Mouse (Mus musculus): ENCODE measurements around the gene Pdzd9. TPM values are rescaled to one million over a fixed set of nuclear protein-coding genes. Genes with fewer than 3 reads are reported as not detected.
A peak's percentile ranks its signal among the peaks of the same experiment; 100 is the strongest.

Gene Pdzd9
- polyA plus RNA-seq, 1 experiment = not detected

DNA sequence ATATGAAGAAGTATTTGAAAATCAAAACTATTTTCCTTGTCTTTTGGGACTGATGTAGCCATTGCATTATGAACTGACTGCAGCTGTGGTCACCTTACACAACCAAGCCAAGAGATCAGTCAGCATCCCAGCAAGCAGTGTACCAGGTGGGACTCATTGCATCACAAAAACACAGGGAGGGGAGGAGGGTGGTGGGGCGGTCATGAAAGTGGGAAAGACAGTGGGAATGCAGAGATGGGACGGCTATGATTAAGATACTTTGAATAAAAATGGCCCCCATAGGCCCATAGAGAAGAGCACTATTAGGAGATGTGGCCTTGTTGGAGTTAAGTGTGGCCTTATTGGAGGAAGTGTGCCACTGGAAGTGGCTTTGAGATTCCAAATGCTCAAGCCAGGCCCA, 26.2 kb upstream of the Pdzd9 start:
- Histone ChIP-seq H3K27me3 (ENCODE audit: control insufficient read depth, insufficient read depth, low read length) (no peaks in the 10 kb centered on the region), H3K4me3 (ENCODE audit: control insufficient read depth, insufficient read depth, low read length) (no peak overlapping the region), H3K4me1 (replicated peaks; ENCODE audit: control insufficient read depth, insufficient read depth, low read length) (peaks cover 16% of the 10 kb centered on the region), H3K27ac (ENCODE audit: control insufficient read depth, insufficient read depth, low read length) (no peak overlapping the region), H3K36me3 (ENCODE audit: control insufficient read depth, insufficient read depth, low read length) (no peaks in the 10 kb centered on the region)
- TF ChIP-seq CTCF (IDR thresholded peaks at IDR 0.05; ENCODE audit: borderline replicate concordance, control insufficient read depth, extremely low read depth, insufficient read depth, low read length, poor library complexity) = no peak
- DNase-seq = no peak
- WGBS = 96% methylated on average over 2 of the region's 2 CpGs

DNA sequence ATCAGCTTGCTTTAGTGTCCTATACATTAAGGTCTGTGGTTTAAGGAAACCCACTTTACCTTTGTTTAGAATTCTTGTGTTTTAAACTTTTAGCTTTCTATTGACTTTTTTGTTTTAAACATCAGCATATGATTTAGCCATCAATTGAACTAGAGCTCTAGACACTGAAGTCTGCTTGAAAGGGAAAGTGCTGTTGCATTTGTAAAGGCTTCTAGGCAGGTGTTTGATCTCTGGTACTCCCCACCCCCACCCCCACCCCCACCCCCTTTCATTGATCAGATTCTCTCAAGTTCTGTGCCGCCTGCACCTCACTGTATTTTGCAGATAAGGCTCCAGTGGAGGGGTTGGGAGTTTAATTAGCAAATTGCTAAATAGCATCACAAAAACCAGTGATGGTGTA, 25.5 kb upstream of the Pdzd9 start:
- peaks cover 16% of the 10 kb centered on the region for H3K4me1 ChIP-seq (replicated peaks; ENCODE audit: control insufficient read depth, insufficient read depth, low read length)
- no peaks in the 10 kb centered on the region for H3K27me3 ChIP-seq (ENCODE audit: control insufficient read depth, insufficient read depth, low read length)
- no peak overlapping the region for H3K27ac ChIP-seq (ENCODE audit: control insufficient read depth, insufficient read depth, low read length)
- no peaks in the 10 kb centered on the region for H3K36me3 ChIP-seq (ENCODE audit: control insufficient read depth, insufficient read depth, low read length)
- DNase-seq = no peak
- H3K4me3 ChIP-seq (ENCODE audit: control insufficient read depth, insufficient read depth, low read length) = no peak overlapping the region
- TF ChIP-seq POLR2A (IDR thresholded peaks at IDR 0.05; ENCODE audit: control insufficient read depth, extremely low read depth, insufficient read depth, low read length, poor library complexity) (no peak), CTCF (IDR thresholded peaks at IDR 0.05; ENCODE audit: borderline replicate concordance, control insufficient read depth, extremely low read depth, insufficient read depth, low read length, poor library complexity) (no peak)
- WGBS = 35% methylated on average over 1 of the region's 1 CpGs

DNA sequence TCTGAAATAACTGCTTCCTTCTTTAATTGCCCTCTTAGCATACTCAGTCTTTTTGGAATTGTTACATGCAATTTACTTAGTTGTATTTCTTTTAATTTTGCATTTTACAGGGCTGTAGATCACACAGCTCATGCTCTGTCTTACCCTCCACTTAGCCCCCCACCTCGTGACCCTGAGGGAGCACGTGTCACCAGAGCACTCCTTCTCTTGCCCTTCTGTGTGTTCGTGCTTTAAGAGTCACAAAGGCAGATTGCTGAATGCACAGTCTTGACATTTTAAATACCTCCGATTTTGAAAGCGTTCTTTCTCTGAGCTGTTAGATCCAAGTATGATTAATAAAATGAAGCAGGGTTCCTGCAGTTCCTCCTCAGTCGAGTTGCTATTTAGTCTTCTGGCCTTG, 25.1 kb upstream of the Pdzd9 start:
- no peak overlapping the region for H3K27ac ChIP-seq (ENCODE audit: control insufficient read depth, insufficient read depth, low read length)
- TF ChIP-seq POLR2A (IDR thresholded peaks at IDR 0.05; ENCODE audit: control insufficient read depth, extremely low read depth, insufficient read depth, low read length, poor library complexity) (no peak), CTCF (IDR thresholded peaks at IDR 0.05; ENCODE audit: borderline replicate concordance, control insufficient read depth, extremely low read depth, insufficient read depth, low read length, poor library complexity) (no peak)
- no peak for DNase-seq
- H3K36me3 ChIP-seq (ENCODE audit: control insufficient read depth, insufficient read depth, low read length) = no peaks in the 10 kb centered on the region
- H3K4me1 ChIP-seq (replicated peaks; ENCODE audit: control insufficient read depth, insufficient read depth, low read length) = peaks cover 16% of the 10 kb centered on the region
- no peak overlapping the region for H3K4me3 ChIP-seq (ENCODE audit: control insufficient read depth, insufficient read depth, low read length)
- H3K27me3 ChIP-seq (ENCODE audit: control insufficient read depth, insufficient read depth, low read length) = no peaks in the 10 kb centered on the region
- WGBS = 73% methylated on average over 6 of the region's 6 CpGs

DNA sequence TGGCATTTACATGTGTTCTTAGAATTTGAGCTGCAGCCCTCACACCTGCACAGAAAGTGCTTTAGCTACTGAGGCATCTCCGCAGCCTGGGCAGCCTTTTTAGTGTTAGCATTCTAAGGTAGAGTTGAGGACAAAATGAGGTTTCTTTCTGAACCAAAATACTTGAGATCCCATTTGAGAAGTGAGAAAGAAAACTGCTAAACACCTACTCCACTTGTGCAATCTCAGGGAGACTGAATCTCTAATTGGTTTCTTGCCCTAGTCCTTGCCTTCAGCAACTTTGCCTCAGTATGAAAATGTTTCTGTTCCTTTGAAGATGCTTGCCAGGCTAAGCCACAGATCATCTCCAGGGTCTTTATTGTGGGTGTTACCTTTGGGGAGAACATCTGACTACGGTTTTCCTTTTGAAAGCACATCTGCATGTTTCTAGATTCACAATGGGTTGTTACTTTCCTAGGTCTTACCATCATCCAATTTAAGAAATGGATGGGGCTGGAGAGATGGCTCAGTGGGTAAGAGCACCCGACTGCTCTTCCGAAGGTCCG, 23.8 kb upstream of the Pdzd9 start:
- peak overlapping the region; percentile 5; the same call in 1 of the 2 replicates for H3K27ac ChIP-seq (ENCODE audit: control insufficient read depth, insufficient read depth, low read length)
- no peaks in the 10 kb centered on the region for H3K27me3 ChIP-seq (ENCODE audit: control insufficient read depth, insufficient read depth, low read length)
- WGBS = 27% methylated on average over 5 of the region's 5 CpGs
- H3K4me3 ChIP-seq (ENCODE audit: control insufficient read depth, insufficient read depth, low read length) = no peak overlapping the region
- TF ChIP-seq CTCF (IDR thresholded peaks at IDR 0.05; ENCODE audit: borderline replicate concordance, control insufficient read depth, extremely low read depth, insufficient read depth, low read length, poor library complexity) (no peak), POLR2A (IDR thresholded peaks at IDR 0.05; ENCODE audit: control insufficient read depth, extremely low read depth, insufficient read depth, low read length, poor library complexity) (no peak)
- H3K36me3 ChIP-seq (ENCODE audit: control insufficient read depth, insufficient read depth, low read length) = no peaks in the 10 kb centered on the region
- DNase-seq = peak; percentile 18
- H3K4me1 ChIP-seq (replicated peaks; ENCODE audit: control insufficient read depth, insufficient read depth, low read length) = peaks cover 12% of the 10 kb centered on the region

DNA sequence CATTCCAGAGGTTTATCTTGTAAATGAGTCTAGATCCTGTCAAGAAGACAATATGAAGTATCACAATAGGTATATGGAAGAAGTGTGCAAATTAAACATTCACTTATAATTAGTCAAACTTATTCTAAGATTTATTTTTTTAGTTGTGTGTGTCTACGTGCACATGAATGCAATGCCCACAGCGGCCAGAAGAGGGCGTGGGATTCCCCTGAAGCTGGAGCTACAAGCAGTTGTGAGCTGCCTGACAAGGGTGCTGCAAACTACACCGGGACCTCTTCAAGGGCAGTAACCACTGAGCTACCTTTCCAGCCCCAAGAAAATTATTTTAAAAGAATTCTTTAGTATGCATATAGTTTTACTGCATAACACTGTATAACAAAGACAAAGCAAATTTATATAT, 20.5 kb upstream of the Pdzd9 start:
- Histone ChIP-seq H3K27ac (ENCODE audit: control insufficient read depth, insufficient read depth, low read length) (no peak overlapping the region), H3K4me1 (replicated peaks; ENCODE audit: control insufficient read depth, insufficient read depth, low read length) (peaks cover 9% of the 10 kb centered on the region), H3K4me3 (ENCODE audit: control insufficient read depth, insufficient read depth, low read length) (no peak overlapping the region), H3K27me3 (ENCODE audit: control insufficient read depth, insufficient read depth, low read length) (no peaks in the 10 kb centered on the region), H3K36me3 (ENCODE audit: control insufficient read depth, insufficient read depth, low read length) (no peaks in the 10 kb centered on the region)
- DNase-seq = peak; percentile 35
- WGBS = 89% methylated on average over 4 of the region's 4 CpGs
- no peak for TF ChIP-seq CTCF (IDR thresholded peaks at IDR 0.05; ENCODE audit: borderline replicate concordance, control insufficient read depth, extremely low read depth, insufficient read depth, low read length, poor library complexity)
- TF ChIP-seq POLR2A (IDR thresholded peaks at IDR 0.05; ENCODE audit: control insufficient read depth, extremely low read depth, insufficient read depth, low read length, poor library complexity) = no peak

DNA sequence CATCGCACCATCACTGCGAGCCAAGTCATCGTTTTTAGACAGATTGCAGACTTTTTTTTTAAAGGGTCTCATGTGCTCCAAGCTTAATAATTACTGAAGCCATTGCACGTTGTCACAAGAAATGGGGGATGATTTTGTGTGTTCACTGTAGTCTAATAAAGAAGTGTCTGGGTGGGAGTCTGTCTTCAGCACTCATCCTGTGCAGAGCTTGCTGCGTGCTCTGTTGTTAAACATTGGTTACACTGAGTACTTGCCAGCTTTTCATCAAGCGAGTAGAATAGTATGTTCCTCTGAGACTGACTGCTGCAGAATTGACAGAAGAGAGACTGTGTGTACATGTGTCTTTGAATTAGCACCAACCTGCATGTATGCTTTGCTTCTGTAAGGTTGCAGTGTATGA, 15.1 kb upstream of the Pdzd9 start:
- Histone ChIP-seq H3K4me3 (ENCODE audit: control insufficient read depth, insufficient read depth, low read length) (no peak overlapping the region), H3K36me3 (ENCODE audit: control insufficient read depth, insufficient read depth, low read length) (no peaks in the 10 kb centered on the region), H3K27ac (ENCODE audit: control insufficient read depth, insufficient read depth, low read length) (no peak overlapping the region), H3K27me3 (ENCODE audit: control insufficient read depth, insufficient read depth, low read length) (no peaks in the 10 kb centered on the region), H3K4me1 (replicated peaks; ENCODE audit: control insufficient read depth, insufficient read depth, low read length) (no peaks in the 10 kb centered on the region; the same call in 1 of the 2 replicates)
- no peak for TF ChIP-seq CTCF (IDR thresholded peaks at IDR 0.05; ENCODE audit: borderline replicate concordance, control insufficient read depth, extremely low read depth, insufficient read depth, low read length, poor library complexity)
- no peak for TF ChIP-seq POLR2A (IDR thresholded peaks at IDR 0.05; ENCODE audit: control insufficient read depth, extremely low read depth, insufficient read depth, low read length, poor library complexity)
- WGBS = 95% methylated on average over 6 of the region's 6 CpGs
- no peak for DNase-seq

DNA sequence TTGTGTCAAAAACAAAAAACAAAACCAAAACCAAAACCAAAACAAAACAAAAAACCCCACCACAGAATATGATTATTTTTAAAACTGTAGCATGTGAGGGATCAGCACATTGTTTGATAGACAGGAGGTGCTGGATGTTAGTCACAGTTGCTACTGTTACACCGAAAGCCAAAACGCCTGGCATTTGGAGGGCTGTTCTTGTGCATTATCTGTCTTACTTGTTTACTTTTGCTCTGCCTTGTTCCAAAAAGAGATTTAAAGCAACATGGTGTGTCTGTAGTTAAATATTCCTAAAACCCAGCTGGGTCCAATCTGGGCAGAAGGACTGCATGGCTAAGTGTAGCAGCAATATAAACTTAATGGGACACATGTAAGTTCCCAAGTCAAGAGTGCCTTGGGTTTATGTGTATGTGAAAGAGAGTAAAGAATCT, 14.6 kb upstream of the Pdzd9 start:
- H3K4me1 ChIP-seq (replicated peaks; ENCODE audit: control insufficient read depth, insufficient read depth, low read length) = no peaks in the 10 kb centered on the region; the same call in 1 of the 2 replicates

More for the DNA sequence above, 14.6 kb upstream of the Pdzd9 start:
- WGBS = 91% methylated on average over 2 of the region's 2 CpGs
- no peak for TF ChIP-seq CTCF (IDR thresholded peaks at IDR 0.05; ENCODE audit: borderline replicate concordance, control insufficient read depth, extremely low read depth, insufficient read depth, low read length, poor library complexity)
- no peak for TF ChIP-seq POLR2A (IDR thresholded peaks at IDR 0.05; ENCODE audit: control insufficient read depth, extremely low read depth, insufficient read depth, low read length, poor library complexity)
- Histone ChIP-seq H3K27ac (ENCODE audit: control insufficient read depth, insufficient read depth, low read length) (no peak overlapping the region), H3K27me3 (ENCODE audit: control insufficient read depth, insufficient read depth, low read length) (no peaks in the 10 kb centered on the region), H3K36me3 (ENCODE audit: control insufficient read depth, insufficient read depth, low read length) (no peaks in the 10 kb centered on the region), H3K4me3 (ENCODE audit: control insufficient read depth, insufficient read depth, low read length) (no peak overlapping the region)
- DNase-seq = no peak

All from thymus, adult 2 months (tissue).